Mouse (Mus musculus): ENCODE data around the gene Gprasp1.
"Not testable (repeated sequence)": the region's sequence is repeated elsewhere in the genome, so short reads cannot be mapped to it uniquely, and the experiment has no call there.

GRCm38 (mm10) chrX:135838521-135839360 lies 96.2 kb downstream of the Gprasp1 start, which contains the start of gene Gprasp2:
- TF ChIP-seq CTCF (IDR thresholded peaks at IDR 0.05; ENCODE audit: insufficient read depth, low read depth, low read length), result not testable (repeated sequence)
- TF ChIP-seq POLR2A (IDR thresholded peaks at IDR 0.05; ENCODE audit: insufficient read depth, low read depth, low read length), result 0 out of 2 replicates have a peak, but pooled peaks have one; percentile 13
